ENCODE assay signal across 12 mouse cellular contexts in the genomic region with DNA sequence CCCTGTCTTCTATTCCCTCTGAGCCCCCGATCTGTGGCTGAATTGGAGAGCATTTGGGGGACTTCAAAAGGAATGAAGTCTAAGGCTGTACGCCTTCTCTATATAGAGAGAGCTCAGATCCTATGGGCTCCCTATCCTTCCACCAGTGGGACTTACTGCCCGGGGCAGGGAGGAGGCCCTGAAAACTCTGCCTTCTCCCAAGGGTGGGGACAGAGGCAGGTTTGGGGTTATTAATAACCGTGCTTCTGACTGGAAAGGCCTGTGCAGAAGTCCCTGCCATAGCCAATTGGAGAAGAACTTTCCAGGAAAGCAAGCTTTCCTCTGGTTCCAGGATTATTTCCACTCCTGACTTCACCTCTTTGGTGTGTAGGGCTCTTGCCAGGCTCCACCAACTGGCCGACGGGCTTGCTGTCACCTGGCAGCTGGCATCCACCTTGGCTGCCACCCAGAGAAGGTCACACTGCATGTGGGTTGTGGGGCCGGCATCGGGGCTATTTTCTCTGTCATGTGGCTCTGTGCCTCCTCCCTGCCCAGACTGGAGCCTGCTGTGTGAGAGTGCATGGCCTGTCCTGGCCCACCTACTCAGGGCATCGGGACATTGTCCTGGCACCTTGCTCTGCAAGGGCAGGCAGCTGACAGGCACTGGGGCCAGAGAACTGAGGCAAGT.
DNase-seq lines count a peak whose midpoint lies in the region; ATAC-seq and TF ChIP-seq lines count a peak whose summit lies in the region.
"Had no signal": no experiment of that assay in that cellular context is flagged by ENCODE, and none has a peak within 500 bp of the region (broad histone marks: within the 10 kb centered on the region; RNA-seq: fewer than 3 reads in every experiment).

No protein-coding gene starts in this region.

- H3K9me3 ChIP-seq in kidney, embryonic 16.5 days (ENCODE audit: low read length), result no peaks in the 10 kb centered on the region
- no peaks in the 10 kb centered on the region for H3K9me3 ChIP-seq in heart, embryonic 11.5 days (replicated peaks; ENCODE audit: control insufficient read depth, low read length)
- H3K9me3 ChIP-seq: limb, embryonic 10.5 days had no signal

- peaks cover 13% of the 10 kb centered on the region for H3K4me1 ChIP-seq in kidney, embryonic 16.5 days (ENCODE audit: insufficient read depth, low read length)
- H3K4me1 ChIP-seq in heart, embryonic 11.5 days (ENCODE audit: control insufficient read depth, insufficient read depth, low read length), result peaks cover 31% of the 10 kb centered on the region

- DNase-seq in kidney, adult 18-20 months, result peak; percentile 80
- peak; percentile 86 to 91 for DNase-seq in cerebellum, postnatal 10 days
- DNase-seq in embryo, embryonic 11 days, result no peak
- DNase-seq in ovary, postnatal 10 days (ENCODE audit: low spot score), result no peak
- DNase-seq in frontal cortex, postnatal 10 days (ENCODE audit: low spot score in 2 of 2), result no peak

- no peaks in the 10 kb centered on the region for H3K79me2 ChIP-seq in myocyte (ENCODE audit: control insufficient read depth, insufficient read depth)

- no peak overlapping the region for H3K4me2 ChIP-seq in kidney, embryonic 16.5 days (replicated peaks; ENCODE audit: low read depth, low read length)
- no peak overlapping the region for H3K4me2 ChIP-seq in heart, embryonic 11.5 days
- peak overlapping the region; percentile 34 for H3K4me2 ChIP-seq in myocyte (ENCODE audit: low read depth)

- H3ac ChIP-seq in myocyte (ENCODE audit: control insufficient read depth, insufficient read length), result no peak overlapping the region

- 80% methylated on average over 9 of the region's 9 CpGs for WGBS in kidney, embryonic 16.5 days
- WGBS in heart, embryonic 11.5 days (ENCODE audit: insufficient replicate concordance), result 74% methylated on average over 9 of the region's 9 CpGs

- TF ChIP-seq POLR2A in myocyte (IDR thresholded peaks at IDR 0.05; ENCODE audit: insufficient read length, low read depth), result peak; percentile 13

- H3K9ac ChIP-seq in kidney, embryonic 16.5 days (replicated peaks; ENCODE audit: low read length), result no peak overlapping the region
- 0 out of 2 replicates have a peak overlapping the region, but pooled peaks have one; percentile 1 for H3K9ac ChIP-seq in heart, embryonic 11.5 days (ENCODE audit: low read depth, low read length)

- no peaks in the 10 kb centered on the region for H3K27me3 ChIP-seq in kidney, embryonic 16.5 days (ENCODE audit: insufficient read depth, low read length)
- H3K27me3 ChIP-seq in heart, embryonic 11.5 days (ENCODE audit: control insufficient read depth, insufficient read depth, low read length), result peaks cover 33% of the 10 kb centered on the region
- no peaks in the 10 kb centered on the region for H3K27me3 ChIP-seq in myocyte (ENCODE audit: control insufficient read depth, insufficient read depth, insufficient read length)

- H3K36me3 ChIP-seq in kidney, embryonic 16.5 days (ENCODE audit: insufficient read depth, low read length), result no peaks in the 10 kb centered on the region
- no peaks in the 10 kb centered on the region for H3K36me3 ChIP-seq in heart, embryonic 11.5 days (ENCODE audit: control insufficient read depth, insufficient read depth, low read length)
- H3K36me3 ChIP-seq in myocyte (ENCODE audit: control insufficient read depth, insufficient read depth), result no peaks in the 10 kb centered on the region
- H3K36me3 ChIP-seq: limb, embryonic 10.5 days had no signal

- no peak for ATAC-seq in kidney, embryonic 16.5 days (ENCODE audit: low FRiP score, low TSS enrichment)
- ATAC-seq in heart, embryonic 11.5 days (replicated peaks; ENCODE audit: insufficient number of reproducible peaks, low FRiP score, low TSS enrichment), result no peak
- ATAC-seq: activated CD4-positive, CD25-positive, alpha-beta regulatory T cell, adult 4 months had no signal

- no peak overlapping the region for H3K4me3 ChIP-seq in kidney, embryonic 16.5 days (ENCODE audit: low read length)
- no peak overlapping the region for H3K4me3 ChIP-seq in heart, embryonic 11.5 days (ENCODE audit: low read depth, low read length)
- no peak overlapping the region for H3K4me3 ChIP-seq in myocyte
- H3K4me3 ChIP-seq: limb, embryonic 10.5 days had no signal

- H3K27ac ChIP-seq in kidney, embryonic 16.5 days (ENCODE audit: low read length), result no peak overlapping the region
- no peak overlapping the region for H3K27ac ChIP-seq in heart, embryonic 11.5 days (ENCODE audit: low read depth, low read length)
- H3K27ac ChIP-seq: limb, embryonic 10.5 days; macrophage; stomach, postnatal 0 days had no signal

TF ChIP-seq in myocyte, 11 proteins besides CTCF, POLR2A, EP300 and RAD21:
- peak in 2 of 3 experiments; percentile 50 to 87 for TF ChIP-seq MYOD1 (IDR thresholded peaks at IDR 0.05; ENCODE audit: control insufficient read depth in 1 of 3, insufficient read length in 2 of 3, low read depth in 2 of 3)
- TF ChIP-seq TCF12 (IDR thresholded peaks at IDR 0.05; ENCODE audit: insufficient read depth, poor library complexity, severe bottlenecking), result peak; percentile 38
- no peak for TF ChIP-seq USF1 (IDR thresholded peaks at IDR 0.05; ENCODE audit: low read depth)
- no peak for TF ChIP-seq POLR2AphosphoS2 (IDR thresholded peaks at IDR 0.05; ENCODE audit: insufficient read length, low read depth)
- TF ChIP-seq TCF3 (IDR thresholded peaks at IDR 0.05; ENCODE audit: insufficient read length, low read depth), result peak; percentile 74
- TF ChIP-seq MYOG (IDR thresholded peaks at IDR 0.05; ENCODE audit: control insufficient read depth in 1 of 3, insufficient read depth in 1 of 3, insufficient read length in 2 of 3, low read depth in 2 of 3), result peak; percentile 63 to 92 (median 75)
- no peak for TF ChIP-seq MAX (IDR thresholded peaks at IDR 0.05; ENCODE audit: low read depth)
- no peak for TF ChIP-seq E2F4 (IDR thresholded peaks at IDR 0.05; ENCODE audit: insufficient read depth)
- no peak for TF ChIP-seq CEBPB (IDR thresholded peaks at IDR 0.05; ENCODE audit: insufficient read depth, poor library complexity, severe bottlenecking)
- TF ChIP-seq REST (IDR thresholded peaks at IDR 0.05; ENCODE audit: insufficient read depth, insufficient read length), result no peak
- TF ChIP-seq SRF (IDR thresholded peaks at IDR 0.05; ENCODE audit: control insufficient read depth, insufficient read length, low read depth), result no peak
TF ChIP-seq in myocyte: peak in this region for 4.

Comparison
In these comparisons a context has a peak if more than half of its experiments do, and no peak if none do; other contexts are left out.
1. DNase-seq: peak in kidney, adult 18-20 months (single experiment) and cerebellum, postnatal 10 days (2 of 2); none in embryo, embryonic 11 days (single experiment), ovary, postnatal 10 days (single experiment) and frontal cortex, postnatal 10 days (0 of 2).